Mouse (Mus musculus): ENCODE measurements around the gene Cntn5.

DNA sequence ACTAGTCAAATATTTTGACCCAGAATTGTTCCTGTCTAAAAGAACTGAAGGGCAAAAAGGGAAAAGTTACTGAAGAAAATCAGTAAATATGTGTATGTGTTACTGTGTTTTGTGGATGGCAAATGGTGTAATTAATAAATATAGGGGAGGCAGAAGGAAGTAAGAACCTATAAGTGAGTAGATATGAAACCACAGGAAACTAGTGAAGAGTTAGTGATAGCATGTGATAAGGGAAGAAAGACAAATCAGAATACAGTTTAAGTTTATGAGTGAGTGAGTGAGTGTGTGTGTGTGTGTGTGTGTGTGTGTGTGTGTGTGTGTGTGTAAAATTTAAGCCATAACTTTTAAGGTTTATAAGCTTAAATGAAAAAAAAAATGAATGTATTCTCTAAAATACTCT is 45.9 kb upstream of the Cntn5 start:
- no peak for TF ChIP-seq CTCF (IDR thresholded peaks at IDR 0.05; ENCODE audit: control insufficient read depth, insufficient read depth, insufficient read length)
- TF ChIP-seq MAX (IDR thresholded peaks at IDR 0.05) = no peak
- TF ChIP-seq USF1 (IDR thresholded peaks at IDR 0.05; ENCODE audit: low read depth) = no peak
- no peak for TF ChIP-seq MYOG (IDR thresholded peaks at IDR 0.05; ENCODE audit: control insufficient read depth, extremely low read depth, insufficient read length)
- TF ChIP-seq CEBPB (IDR thresholded peaks at IDR 0.05; ENCODE audit: low read depth) = no peak
- TF ChIP-seq FOSL1 (IDR thresholded peaks at IDR 0.05; ENCODE audit: insufficient read depth, low read length, poor library complexity, severe bottlenecking) = no peak
- no peak for TF ChIP-seq MYOD1 (IDR thresholded peaks at IDR 0.05; ENCODE audit: control insufficient read depth, insufficient read length, low read depth)

Data from C2C12 (cell line).